In the genomic region with DNA sequence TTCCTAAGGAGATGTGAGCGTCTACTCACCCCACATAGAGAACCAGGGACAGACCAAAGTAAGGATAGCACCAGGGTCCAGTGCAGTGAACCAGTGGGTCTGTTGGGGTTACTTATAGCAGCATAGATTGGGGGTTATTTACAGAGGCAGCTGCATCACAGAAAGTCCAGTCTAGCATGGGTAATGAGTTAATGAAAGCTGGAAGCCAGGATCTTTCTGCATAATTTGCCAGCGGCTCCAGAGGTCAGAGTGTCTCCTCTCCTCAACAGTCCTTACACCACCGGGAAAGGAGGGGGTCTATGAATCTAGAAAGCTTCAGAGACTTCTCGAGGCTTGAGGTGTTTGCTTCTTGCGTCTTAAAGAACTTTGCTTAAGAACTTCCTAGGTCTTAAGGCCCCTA, we compare ENCODE assay signal across 26 mouse cellular contexts.
"Had no signal": no experiment of that assay in that cellular context is flagged by ENCODE, and none has a peak within 500 bp of the region (broad histone marks: within the 10 kb centered on the region; RNA-seq: fewer than 3 reads in every experiment).

No protein-coding gene starts in this region.

- H3K4me2 ChIP-seq: heart, embryonic 12.5 days; hindbrain, embryonic 12.5 days; hindbrain, embryonic 14.5 days; kidney, embryonic 15.5 days; limb, embryonic 13.5 days; limb, embryonic 15.5 days; liver, embryonic 12.5 days had no signal

- ATAC-seq: hindbrain, embryonic 16.5 days; intestine, embryonic 16.5 days; liver, embryonic 12.5 days had no signal

- H3K9me3 ChIP-seq: heart, embryonic 10.5 days; heart, embryonic 12.5 days; hindbrain, embryonic 10.5 days; hindbrain, embryonic 12.5 days; kidney, embryonic 15.5 days; limb, embryonic 13.5 days; limb, embryonic 15.5 days; liver, embryonic 12.5 days had no signal

- DNase-seq: gastrocnemius, postnatal 10 days; gastrocnemius, postnatal 25 days; heart, adult 18-20 months; heart, postnatal 10 days; heart, postnatal 4 days; kidney, adult 11 months; kidney, adult 2 months; kidney, adult 9 months; kidney, postnatal 14 days; kidney, postnatal 36 days; layer of hippocampus, adult 9-11 months; layer of hippocampus, postnatal 36 days; left cerebral cortex, postnatal 4 days had no signal

- H3K4me1 ChIP-seq: heart, embryonic 10.5 days; kidney, embryonic 15.5 days; limb, embryonic 13.5 days; limb, embryonic 15.5 days had no signal

- H3K36me3 ChIP-seq: heart, embryonic 10.5 days; heart, embryonic 12.5 days; hindbrain, embryonic 10.5 days; hindbrain, embryonic 12.5 days; kidney, embryonic 15.5 days; limb, embryonic 13.5 days; limb, embryonic 15.5 days; liver, embryonic 12.5 days had no signal

- H3K27me3 ChIP-seq: kidney, embryonic 15.5 days; limb, embryonic 13.5 days; limb, embryonic 15.5 days; liver, embryonic 12.5 days had no signal

- H3K4me3 ChIP-seq: heart, embryonic 10.5 days; heart, embryonic 12.5 days; hindbrain, embryonic 10.5 days; hindbrain, embryonic 12.5 days; kidney, embryonic 15.5 days; limb, embryonic 13.5 days; limb, embryonic 15.5 days; liver, embryonic 12.5 days had no signal

- H3K27ac ChIP-seq: heart, embryonic 10.5 days; hindbrain, embryonic 10.5 days; hindbrain, embryonic 12.5 days; hindbrain, embryonic 14.5 days; kidney, embryonic 15.5 days; kidney, postnatal 0 days; limb, embryonic 13.5 days; limb, embryonic 15.5 days; liver, embryonic 12.5 days; liver, embryonic 14.5 days had no signal

- H3K9ac ChIP-seq: heart, embryonic 12.5 days; hindbrain, embryonic 12.5 days; hindbrain, embryonic 14.5 days; kidney, embryonic 15.5 days; limb, embryonic 13.5 days; limb, embryonic 15.5 days; liver, embryonic 12.5 days; liver, embryonic 14.5 days had no signal
